Mouse (Mus musculus): ENCODE data around the gene Prpf4.

Prpf4 gene

GRCm38 (mm10) chr4:62389592-62390512, 18.7 kb upstream of the Prpf4 start:
- no peak for DNase-seq (ENCODE audit: low read depth, low spot score)

- no peak for DNase-seq (ENCODE audit: low read depth, low spot score)
Observed at GRCm38 (mm10) chr4:62391892-62392291, 16.7 kb upstream of the Prpf4 start.

- no peak for DNase-seq (ENCODE audit: low read depth, low spot score)
Observed at GRCm38 (mm10) chr4:62393459-62393858, 15.1 kb upstream of the Prpf4 start.

GRCm38 (mm10) chr4:62395806-62396205, 12.8 kb upstream of the Prpf4 start:
- no peak for DNase-seq (ENCODE audit: low read depth, low spot score)

- DNase-seq (ENCODE audit: low read depth, low spot score) = no peak
Observed at GRCm38 (mm10) chr4:62397616-62398365, 10.8 kb upstream of the Prpf4 start.

- no peak for DNase-seq (ENCODE audit: low read depth, low spot score)
Observed at GRCm38 (mm10) chr4:62398956-62399355, 9.6 kb upstream of the Prpf4 start.

- DNase-seq (ENCODE audit: low read depth, low spot score) = no peak
Observed at GRCm38 (mm10) chr4:62406133-62406532, 2.5 kb upstream of the Prpf4 start.

GRCm38 (mm10) chr4:62407730-62408582, 641 bp upstream of the Prpf4 start:
- DNase-seq (ENCODE audit: low read depth, low spot score) = peak; percentile 14

- DNase-seq (ENCODE audit: low read depth, low spot score) = no peak
Observed at GRCm38 (mm10) chr4:62409615-62410014, 1.0 kb downstream of the Prpf4 start.

GRCm38 (mm10) chr4:62410325-62410724, 1.7 kb downstream of the Prpf4 start:
- no peak for DNase-seq (ENCODE audit: low read depth, low spot score)

GRCm38 (mm10) chr4:62411606-62412005, 3.0 kb downstream of the Prpf4 start:
- no peak for DNase-seq (ENCODE audit: low read depth, low spot score)

GRCm38 (mm10) chr4:62418448-62418847, 9.9 kb downstream of the Prpf4 start:
- no peak for DNase-seq (ENCODE audit: low read depth, low spot score)

GRCm38 (mm10) chr4:62419091-62419490, 10.5 kb downstream of the Prpf4 start:
- no peak for DNase-seq (ENCODE audit: low read depth, low spot score)

- DNase-seq (ENCODE audit: low read depth, low spot score) = no peak
Observed at GRCm38 (mm10) chr4:62425891-62426290, 17.3 kb downstream of the Prpf4 start.

GRCm38 (mm10) chr4:62427978-62428758, 19.6 kb downstream of the Prpf4 start:
- DNase-seq (ENCODE audit: low read depth, low spot score) = no peak

- DNase-seq (ENCODE audit: low read depth, low spot score) = no peak
Observed at GRCm38 (mm10) chr4:62429616-62430015, 21.0 kb downstream of the Prpf4 start.

- no peak for DNase-seq (ENCODE audit: low read depth, low spot score)
Observed at GRCm38 (mm10) chr4:62430678-62431077, 22.1 kb downstream of the Prpf4 start.

- DNase-seq (ENCODE audit: low read depth, low spot score) = no peak
Observed at GRCm38 (mm10) chr4:62431522-62431921, 22.9 kb downstream of the Prpf4 start.

GRCm38 (mm10) chr4:62433939-62434870, 25.6 kb downstream of the Prpf4 start:
- DNase-seq (ENCODE audit: low read depth, low spot score) = no peak

GRCm38 (mm10) chr4:62435081-62435480, 26.5 kb downstream of the Prpf4 start, which contains the start of gene Rnf183:
Gene Rnf183, minus strand, starts transcription at chr4:62435252.
- DNase-seq (ENCODE audit: low read depth, low spot score) = no peak
